Mouse (Mus musculus): ENCODE measurements around the gene Bptf. TPM values are rescaled to one million over a fixed set of nuclear protein-coding genes. Genes with fewer than 3 reads are reported as not detected.

Gene Bptf
- total RNA-seq, 2 experiments from 2014 or later = 67.3 to 68.2 TPM

DNA sequence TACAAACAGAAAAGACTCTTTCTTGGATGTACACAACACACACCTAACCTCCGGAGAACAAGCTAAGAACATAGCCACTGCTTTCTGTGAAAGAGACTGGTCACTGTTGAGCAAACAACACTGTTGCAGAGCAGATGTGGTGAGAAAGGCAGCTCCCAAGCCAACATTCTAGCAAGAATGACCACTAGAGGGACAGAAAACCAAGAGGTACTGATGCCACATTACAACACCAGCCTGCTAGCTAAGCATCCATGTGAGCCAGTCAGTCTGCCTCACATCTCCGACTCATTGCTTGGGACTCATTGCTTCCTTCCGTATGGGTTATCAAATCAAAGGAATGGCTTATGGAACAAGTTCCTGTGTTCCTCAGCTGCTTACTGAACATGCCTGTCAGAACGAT, 18.8 kb downstream of the Bptf start:
- intact Hi-C loops (cut with DNase I) = no loop called here
- H3K4me3 ChIP-seq = no peak overlapping the region
- TF ChIP-seq CTCF (IDR thresholded peaks at IDR 0.05) = peak; percentile 57
- no peak for DNase-seq (ENCODE audit: extremely low spot score in 1 of 2, low spot score in 2 of 2)
- H3K27ac ChIP-seq = no peak overlapping the region

DNA sequence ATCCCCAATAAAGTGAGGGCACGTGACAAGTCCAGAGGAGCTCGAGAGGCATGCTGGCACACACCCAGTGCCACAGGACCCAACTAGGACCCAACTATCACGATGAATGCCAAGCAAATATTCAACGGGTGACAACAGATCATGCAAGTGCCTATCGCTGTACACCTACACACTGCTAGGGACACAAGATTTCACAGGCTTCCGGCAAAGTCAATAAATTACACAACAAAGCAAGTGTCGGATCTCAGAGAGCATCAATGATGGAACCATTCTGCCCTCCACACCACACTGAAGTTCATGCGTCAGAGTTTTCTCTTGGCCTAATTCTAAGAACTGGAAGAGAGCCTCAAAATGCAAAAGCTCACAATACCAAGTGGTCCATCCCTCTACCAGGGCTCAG, 22.3 kb downstream of the Bptf start:
- TF ChIP-seq CTCF (IDR thresholded peaks at IDR 0.05) = no peak
- H3K4me3 ChIP-seq = no peak overlapping the region
- intact Hi-C loops (cut with DNase I) = no loop called here
- DNase-seq (ENCODE audit: extremely low spot score in 1 of 2, low spot score in 2 of 2) = no peak
- H3K27ac ChIP-seq = no peak overlapping the region

DNA sequence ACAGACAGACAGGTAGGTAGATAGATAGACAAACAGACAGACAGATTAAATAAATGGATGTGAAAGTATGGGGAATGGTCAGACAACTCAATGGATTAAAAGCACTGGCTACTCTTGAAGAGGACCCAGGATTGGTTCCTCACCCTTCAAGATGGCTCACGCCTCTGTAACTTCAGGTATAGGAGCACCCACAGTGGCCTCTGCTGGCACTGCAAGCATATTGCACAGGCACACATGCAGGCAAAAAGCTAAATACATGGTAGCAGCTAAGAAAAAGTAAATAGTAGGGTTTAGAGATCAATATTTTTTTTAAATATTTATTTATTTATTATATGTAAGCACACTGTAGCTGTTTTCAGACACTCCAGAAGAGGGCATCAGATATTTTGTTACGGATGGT, 23.0 kb downstream of the Bptf start:
- Histone ChIP-seq H3K4me3 (no peak overlapping the region), H3K27ac (no peak overlapping the region)
- peak; percentile 39 for TF ChIP-seq CTCF (IDR thresholded peaks at IDR 0.05)
- no peak for DNase-seq (ENCODE audit: extremely low spot score in 1 of 2, low spot score in 2 of 2)
- intact Hi-C loops (cut with DNase I) = no loop called here

DNA sequence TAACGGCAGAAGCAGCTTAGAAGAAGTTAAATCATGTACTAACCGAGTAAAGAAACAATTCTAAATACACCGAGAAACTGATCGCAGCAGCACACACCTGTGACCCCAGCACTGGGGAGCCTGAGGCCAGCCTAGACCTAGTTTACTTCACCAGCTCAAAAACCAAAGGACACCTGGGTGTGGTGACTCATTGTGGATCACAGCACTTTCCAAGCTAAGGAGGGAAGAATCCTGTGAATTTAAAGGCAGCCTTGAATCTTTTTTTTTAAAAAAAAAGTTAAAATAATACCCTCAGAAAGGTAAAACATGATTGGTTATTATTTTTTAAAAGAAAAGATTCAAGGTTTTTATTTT, 24.2 kb downstream of the Bptf start:
- intact Hi-C loops (cut with DNase I) = loop anchor here (1.0 kb wide), 1 partner anchor 25 kb away; the partner anchor contains the start of gene Bptf
- Histone ChIP-seq H3K4me3 (no peak overlapping the region), H3K27ac (no peak overlapping the region)
- TF ChIP-seq CTCF (IDR thresholded peaks at IDR 0.05) = no peak
- no peak for DNase-seq (ENCODE audit: extremely low spot score in 1 of 2, low spot score in 2 of 2)

DNA sequence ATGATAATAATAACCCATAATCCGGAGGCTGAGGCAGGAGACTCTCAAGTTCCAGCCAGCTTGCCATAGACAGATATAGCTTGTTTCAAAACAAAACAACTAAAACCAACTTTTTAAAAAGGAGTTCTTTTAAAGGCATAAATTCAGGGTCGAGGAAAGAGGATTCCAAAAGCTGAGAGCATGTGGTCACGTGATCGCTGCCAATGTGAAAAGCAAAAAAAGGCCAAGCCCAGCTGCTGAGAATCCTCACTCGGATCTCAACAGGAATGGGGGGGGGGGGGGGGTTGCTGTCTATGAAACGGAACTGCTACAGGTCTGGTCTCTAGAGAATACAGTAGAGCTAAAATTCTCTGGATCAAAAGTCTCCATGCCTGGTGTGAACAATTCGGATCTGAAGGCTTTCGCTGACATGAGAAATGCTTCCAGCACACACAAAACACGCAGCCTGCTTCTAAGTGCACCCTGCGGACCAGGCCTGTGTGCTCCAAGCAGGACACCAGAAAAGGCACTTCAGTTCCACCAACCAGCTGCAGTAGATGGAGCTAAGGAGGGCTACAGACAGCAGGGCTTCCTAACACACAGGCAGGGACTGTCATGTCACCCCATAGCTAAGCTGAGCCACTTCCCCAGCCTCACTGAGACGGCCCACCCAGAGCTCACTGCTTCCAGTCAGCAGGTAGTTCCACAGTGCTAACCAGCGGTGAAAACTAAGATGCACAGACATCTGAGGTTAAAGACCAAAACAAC, 24.8 kb downstream of the Bptf start:
- H3K27ac ChIP-seq = no peak overlapping the region
- DNase-seq (ENCODE audit: extremely low spot score in 1 of 2, low spot score in 2 of 2) = no peak
- intact Hi-C loops (cut with DNase I) = loop anchor here (1.0 kb wide), 1 partner anchor 25 kb away; the partner anchor contains the start of gene Bptf
- no peak for TF ChIP-seq CTCF (IDR thresholded peaks at IDR 0.05)
- H3K4me3 ChIP-seq = no peak overlapping the region

DNA sequence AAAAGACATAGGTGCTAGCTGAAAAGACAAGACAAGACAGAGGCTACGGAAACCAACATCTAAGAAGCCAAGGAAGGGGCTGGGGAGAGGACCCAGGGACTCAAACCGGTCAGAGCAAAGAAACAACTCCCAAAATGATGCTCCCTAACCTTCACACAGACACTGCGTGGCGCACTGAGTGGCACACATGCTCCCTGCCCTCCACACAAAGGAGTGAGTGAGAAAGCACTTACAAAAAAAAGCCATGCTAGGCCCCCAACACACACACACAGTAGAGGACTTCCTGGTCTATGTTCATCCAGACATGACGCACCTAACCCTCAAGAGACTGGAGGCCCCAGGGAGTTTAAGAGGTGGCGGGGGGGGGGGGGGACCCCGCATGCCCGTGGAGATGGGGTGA, 25.5 kb downstream of the Bptf start:
- no peak for TF ChIP-seq CTCF (IDR thresholded peaks at IDR 0.05)
- H3K4me3 ChIP-seq = no peak overlapping the region
- intact Hi-C loops (cut with DNase I) = no loop called here
- no peak overlapping the region for H3K27ac ChIP-seq
- no peak for DNase-seq (ENCODE audit: extremely low spot score in 1 of 2, low spot score in 2 of 2)

DNA sequence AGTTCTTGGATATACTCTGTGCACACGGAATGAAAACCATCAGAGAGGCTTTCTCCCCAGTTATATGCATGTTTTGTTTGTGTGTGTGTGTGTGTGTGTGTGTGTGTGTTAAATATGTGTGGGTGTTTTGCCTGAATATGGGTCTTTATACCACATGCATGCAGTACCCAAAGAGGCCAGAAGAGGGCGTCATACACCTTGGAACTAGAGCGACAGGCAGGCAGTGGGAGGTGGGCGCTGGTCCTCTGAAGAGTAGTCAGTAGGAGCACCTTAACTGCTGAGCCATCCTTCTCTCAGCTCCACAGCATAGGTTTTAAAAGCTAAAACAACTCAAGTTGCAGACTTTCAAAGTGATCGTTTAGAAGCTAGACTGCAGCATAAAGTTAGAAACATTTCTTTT, 26.7 kb downstream of the Bptf start:
- Histone ChIP-seq H3K4me3 (no peak overlapping the region), H3K27ac (no peak overlapping the region)
- peak; percentile 81 for TF ChIP-seq CTCF (IDR thresholded peaks at IDR 0.05)
- intact Hi-C loops (cut with DNase I) = no loop called here
- peak; percentile 50 to 52 for DNase-seq (ENCODE audit: extremely low spot score in 1 of 2, low spot score in 2 of 2)

DNA sequence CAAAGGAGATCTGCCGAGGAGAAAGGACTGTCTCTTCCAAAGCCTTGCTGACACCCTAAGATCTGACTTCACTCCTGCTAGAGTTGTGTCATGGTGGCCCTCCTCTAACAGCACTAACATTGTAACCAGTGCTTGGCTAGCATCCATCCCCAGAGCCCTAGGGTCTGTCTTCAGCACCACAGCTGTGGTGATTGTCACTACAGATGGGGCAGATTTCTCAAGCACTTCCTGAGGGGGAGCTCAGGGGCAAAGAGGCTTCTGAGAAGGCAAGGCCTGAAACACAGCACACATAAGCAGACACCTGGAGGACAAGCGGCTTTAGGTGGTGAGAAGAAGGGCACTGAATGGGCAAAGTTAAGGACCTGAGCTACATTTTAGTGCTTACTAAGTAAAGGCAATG, 28.2 kb downstream of the Bptf start:
- H3K27ac ChIP-seq = no peak overlapping the region
- no peak for DNase-seq (ENCODE audit: extremely low spot score in 1 of 2, low spot score in 2 of 2)
- no peak for TF ChIP-seq CTCF (IDR thresholded peaks at IDR 0.05)
- intact Hi-C loops (cut with DNase I) = no loop called here
- no peak overlapping the region for H3K4me3 ChIP-seq

DNA sequence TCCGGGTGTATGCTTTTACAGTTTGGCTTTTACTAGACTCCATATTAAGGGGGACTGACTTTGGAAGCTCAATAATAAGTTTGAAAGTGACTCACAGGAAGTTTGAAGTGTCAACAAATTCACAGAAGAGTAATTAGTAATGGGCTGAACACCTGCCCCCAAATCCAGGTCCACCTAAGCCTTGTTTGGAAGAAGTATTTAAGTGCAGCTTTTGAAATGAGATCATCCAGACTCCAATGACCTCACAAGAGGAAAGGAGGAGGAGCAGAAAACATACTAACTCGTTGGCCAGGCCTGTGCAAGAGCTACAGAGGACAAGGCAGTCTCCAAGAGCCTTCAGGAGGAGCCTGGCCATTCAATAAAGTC, 28.7 kb downstream of the Bptf start:
- intact Hi-C loops (cut with DNase I) = no loop called here
- H3K4me3 ChIP-seq = no peak overlapping the region
- DNase-seq (ENCODE audit: extremely low spot score in 1 of 2, low spot score in 2 of 2) = no peak
- no peak overlapping the region for H3K27ac ChIP-seq
- no peak for TF ChIP-seq CTCF (IDR thresholded peaks at IDR 0.05)

DNA sequence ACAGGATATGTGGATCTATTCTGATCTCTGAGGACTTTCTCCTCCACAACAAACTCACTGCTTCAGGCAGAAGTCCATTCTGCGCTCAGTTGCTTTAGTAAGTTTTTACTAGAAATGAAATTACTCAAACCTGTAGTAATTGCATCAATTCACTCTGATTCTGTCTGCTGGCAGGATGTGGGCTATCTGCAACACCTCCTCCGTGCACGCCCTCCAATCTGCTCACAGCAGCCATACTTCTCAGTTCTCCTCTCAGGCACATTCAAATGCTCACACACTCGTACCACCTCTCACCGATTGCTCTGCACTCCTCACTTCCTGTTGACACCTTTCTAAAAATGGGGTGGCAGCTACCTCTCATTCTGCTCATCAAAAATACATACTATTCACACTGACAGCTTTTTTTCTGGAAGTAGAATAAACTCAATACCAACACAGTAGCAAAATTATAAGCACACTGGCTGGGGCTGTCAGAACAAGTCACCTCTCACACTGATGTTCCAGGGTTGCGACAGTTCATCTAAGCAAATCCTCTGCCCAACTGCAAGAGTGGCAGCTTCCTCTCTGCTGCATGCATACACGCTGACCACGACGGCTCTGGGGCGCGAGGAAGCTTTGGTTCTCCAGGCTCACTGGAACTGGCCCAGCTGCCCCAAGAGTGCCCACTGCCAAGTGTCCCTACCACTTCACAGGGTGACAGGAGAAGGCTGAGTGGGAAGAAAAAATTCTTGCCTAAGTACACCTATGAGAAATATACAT, 29.3 kb downstream of the Bptf start:
- Histone ChIP-seq H3K27ac (no peak overlapping the region), H3K4me3 (no peak overlapping the region)
- intact Hi-C loops (cut with DNase I) = no loop called here
- peak; percentile 31 to 34 for DNase-seq (ENCODE audit: extremely low spot score in 1 of 2, low spot score in 2 of 2)
- TF ChIP-seq CTCF (IDR thresholded peaks at IDR 0.05) = no peak

DNA sequence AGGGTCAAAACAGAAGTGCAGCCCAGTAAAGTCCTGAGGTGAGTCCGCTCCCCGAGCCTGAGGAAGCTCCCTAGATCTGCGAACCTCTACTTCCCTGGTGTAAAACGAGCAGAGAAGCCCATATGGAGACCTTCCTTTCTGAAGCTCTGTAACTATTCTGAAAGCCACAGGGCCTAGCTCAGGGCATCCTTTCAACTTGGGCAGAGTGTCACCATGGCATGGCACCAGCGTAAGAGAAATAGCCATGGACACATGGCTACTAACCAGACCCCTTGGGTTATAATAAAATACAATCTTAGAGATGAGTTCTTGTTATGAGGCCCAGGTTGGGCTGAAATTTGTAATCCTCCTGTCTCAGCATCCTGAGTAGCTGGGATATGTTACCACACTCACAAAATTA, 35.0 kb downstream of the Bptf start:
- DNase-seq (ENCODE audit: extremely low spot score in 1 of 2, low spot score in 2 of 2) = no peak
- no peak overlapping the region for H3K27ac ChIP-seq
- no peak overlapping the region for H3K4me3 ChIP-seq
- intact Hi-C loops (cut with DNase I) = no loop called here
- TF ChIP-seq CTCF (IDR thresholded peaks at IDR 0.05) = no peak

DNA sequence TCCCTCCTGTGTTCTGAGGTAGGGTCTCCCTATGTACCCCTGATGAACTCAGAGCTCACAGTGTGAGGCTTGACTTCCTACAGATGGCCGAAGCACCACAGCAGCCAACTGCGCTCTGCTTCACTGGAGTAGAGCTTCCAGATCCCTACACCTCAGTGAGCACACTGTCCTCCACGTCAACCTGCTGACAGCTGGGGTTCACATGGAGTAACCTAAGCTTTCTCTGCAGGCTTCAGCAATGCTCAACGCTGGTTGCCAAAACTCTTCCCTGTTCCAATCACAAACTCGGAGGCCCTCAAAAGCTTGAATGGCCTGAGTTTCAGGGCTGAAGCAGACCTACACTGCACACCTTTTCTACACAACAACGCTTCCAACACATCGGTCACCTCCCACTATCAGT, 38.1 kb downstream of the Bptf start:
- TF ChIP-seq CTCF (IDR thresholded peaks at IDR 0.05) = no peak
- intact Hi-C loops (cut with DNase I) = no loop called here
- no peak overlapping the region for H3K4me3 ChIP-seq

DNA sequence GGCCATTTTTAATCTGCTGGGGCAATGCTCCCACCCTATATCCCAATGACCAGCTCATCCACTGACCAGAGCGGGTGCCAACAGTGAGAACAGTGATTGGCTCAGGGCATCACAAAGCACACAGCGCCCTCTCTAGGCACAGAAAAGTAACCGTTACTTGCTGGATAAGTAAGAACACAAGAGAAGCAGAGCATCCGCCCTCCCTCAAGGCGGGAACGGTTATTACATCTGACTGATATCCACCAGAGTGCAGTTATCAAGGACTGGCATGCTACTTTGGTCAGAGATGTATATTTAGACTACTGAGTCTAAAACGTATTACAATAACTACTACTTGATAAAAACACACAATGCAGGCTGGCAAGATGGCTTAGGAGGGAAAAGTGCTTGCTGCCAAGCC, 39.3 kb downstream of the Bptf start:
- Histone ChIP-seq H3K4me3 (no peak overlapping the region), H3K27ac (no peak overlapping the region)
- DNase-seq (ENCODE audit: extremely low spot score in 1 of 2, low spot score in 2 of 2) = no peak
- TF ChIP-seq CTCF (IDR thresholded peaks at IDR 0.05) = no peak; the same call in 1 of the 2 replicates
- intact Hi-C loops (cut with DNase I) = no loop called here

More for the DNA sequence above, 38.1 kb downstream of the Bptf start:
- DNase-seq (ENCODE audit: extremely low spot score in 1 of 2, low spot score in 2 of 2) = no peak
- no peak overlapping the region for H3K27ac ChIP-seq

Data from left cerebral cortex, adult 2 months (tissue).